Mouse (Mus musculus): Measurements from ENCODE around the gene Rgs3.

Gene Rgs3

GRCm38 (mm10) chr4:62741601-62742000 lies 182.0 kb downstream of the Rgs3 start:
- DNase-seq (ENCODE audit: low read depth, low spot score): no peak

- DNase-seq (ENCODE audit: low read depth, low spot score): no peak
Observed at GRCm38 (mm10) chr4:62742885-62743760, 183.5 kb downstream of the Rgs3 start.

- DNase-seq (ENCODE audit: low read depth, low spot score): no peak
Observed at GRCm38 (mm10) chr4:62744534-62744956, 184.9 kb downstream of the Rgs3 start.

- DNase-seq (ENCODE audit: low read depth, low spot score): no peak
Observed at GRCm38 (mm10) chr4:62744985-62745638, 185.5 kb downstream of the Rgs3 start.
